Mouse (Mus musculus) cortical plate, adult 2 months (tissue): Measurements from ENCODE around the gene Mybpc1. TPM values are rescaled to one million over a fixed set of nuclear protein-coding genes. Genes with fewer than 3 reads are reported as not detected.

Source experiments
- H3K27ac ChIP-seq: fragments of 200-500 bp; 2 replicates; pipeline ENCODE4 v1.5.1; 2012; ENCODE audit warnings: low read length, control low read depth, inconsistent platforms; ENCODE audit not compliant: insufficient read depth
- H3K4me1 ChIP-seq: fragments of 200-500 bp; 2 replicates; pipeline ENCODE4 v1.6.1; 2011; ENCODE audit warnings: low read length; ENCODE audit not compliant: control insufficient read depth, insufficient read depth
- H3K4me3 ChIP-seq: fragments of 200-500 bp; 2 replicates; pipeline ENCODE4 v1.5.1; 2011; ENCODE audit warnings: mild to moderate bottlenecking, low read length, control low read depth; ENCODE audit not compliant: insufficient read depth
- CTCF ChIP-seq: fragments of 200-500 bp; IDR thresholded peaks from 2 replicates; pipeline ENCODE4 v1.5.1; 2011; ENCODE audit warnings: mild to moderate bottlenecking, control low read depth, low read length; ENCODE audit not compliant: insufficient read depth; ENCODE audit errors: extremely low read depth
- POLR2A ChIP-seq: fragments of 200-500 bp; IDR thresholded peaks from 2 replicates; pipeline ENCODE4 v1.6.1; 2011; ENCODE audit warnings: mild to moderate bottlenecking, low read length, control low read depth; ENCODE audit not compliant: insufficient read depth; ENCODE audit errors: extremely low read depth
- polyA plus RNA-seq: library from polyadenylated mRNA; depleted of rRNA; stranded (reverse); fragments of >200 nt; gene quantifications from 2 replicates; pipeline ENCODE4 v1.2.3, GENCODE M21; 2012; rRNA removed

Mybpc1 gene
- 2.6 and 3.3 TPM in 2 replicates for polyA plus RNA-seq

DNA sequence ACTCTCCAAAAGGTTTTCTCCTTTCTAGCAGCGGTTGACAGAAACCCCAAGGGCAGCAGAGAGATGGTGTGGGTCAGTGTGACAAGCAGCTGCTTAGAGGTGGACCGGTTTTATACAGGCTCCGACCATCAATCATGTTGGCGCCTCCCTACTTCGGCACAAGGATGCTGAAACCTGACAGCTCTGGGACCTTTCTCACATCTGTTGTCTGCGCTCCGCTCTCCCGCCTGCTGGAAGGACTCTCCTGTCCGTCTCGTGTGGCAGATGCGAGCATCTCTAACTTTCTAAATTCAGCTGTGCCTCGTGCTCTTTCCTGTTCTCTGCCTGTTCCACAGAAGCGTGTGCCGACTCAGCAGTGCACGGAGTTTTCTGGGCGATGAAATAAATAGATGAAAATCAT is at the start of gene Mybpc1:
Gene Mybpc1 (minus strand): TSS at position 210 of the 400 bp plus-strand sequence.
- Histone ChIP-seq H3K27ac (no peak within 1 kb of the TSS), H3K4me3 (no peak within 1 kb of the TSS), H3K4me1 (no peaks in the 10 kb centered on the region)
- TF ChIP-seq POLR2A, result no peak
- TF ChIP-seq CTCF, result no peak

DNA sequence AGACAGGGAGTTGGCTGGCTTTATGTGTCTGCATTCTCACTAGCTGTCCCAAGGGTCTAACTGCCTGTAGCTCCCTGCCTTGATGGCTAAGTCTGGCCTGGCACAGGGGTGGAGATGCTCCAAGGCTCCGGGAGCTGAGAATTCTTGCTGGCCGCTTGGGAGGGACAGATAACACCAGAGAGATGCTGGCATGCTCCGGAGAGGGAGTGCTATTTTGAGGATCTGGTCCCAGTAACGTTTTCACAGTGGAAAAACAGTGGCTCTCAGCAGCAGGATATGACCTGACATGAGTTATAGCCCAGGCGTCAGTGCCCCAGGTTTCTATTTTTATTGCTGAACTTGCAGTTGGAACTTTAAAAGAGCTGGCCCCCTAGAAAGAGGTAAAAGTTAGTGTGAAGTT is 40.5 kb upstream of the Mybpc1 start:
- no peak for TF ChIP-seq POLR2A
- no peak for TF ChIP-seq CTCF
- Histone ChIP-seq H3K4me1 (no peaks in the 10 kb centered on the region), H3K4me3 (no peak overlapping the region), H3K27ac (no peak overlapping the region)

DNA sequence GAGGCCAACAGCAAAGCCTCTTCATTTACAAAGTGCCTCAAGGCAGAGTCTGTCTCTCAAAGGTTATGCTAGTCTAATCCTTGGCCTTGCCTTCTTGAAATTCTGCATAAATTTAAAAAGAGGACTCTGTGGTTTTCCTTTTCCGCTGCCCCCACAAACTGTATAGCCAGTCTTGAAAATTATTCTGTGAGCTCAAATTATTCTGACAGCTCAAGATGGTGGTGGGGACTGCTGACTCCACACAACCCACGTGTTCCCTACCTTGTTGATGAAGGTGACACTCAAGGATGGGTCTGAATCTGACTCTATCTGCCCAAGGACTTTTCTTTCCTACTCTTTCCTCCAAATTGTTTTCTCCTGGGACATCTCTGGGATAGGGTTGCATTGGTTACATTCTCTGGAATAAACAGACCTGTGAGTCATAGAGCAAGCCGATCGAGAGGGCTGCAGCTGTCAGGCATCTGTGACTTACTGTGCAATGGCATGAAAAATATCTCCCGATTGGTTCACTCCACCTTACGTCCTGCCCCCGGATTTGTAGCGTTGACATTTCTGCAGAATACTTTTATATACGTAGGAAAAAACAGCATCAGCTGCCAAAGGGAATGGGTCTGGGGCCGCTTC is 26.5 kb upstream of the Mybpc1 start:
- TF ChIP-seq POLR2A (no peak), CTCF (no peak)
- no peak overlapping the region for H3K4me3 ChIP-seq
- no peak overlapping the region for H3K27ac ChIP-seq
- no peaks in the 10 kb centered on the region for H3K4me1 ChIP-seq

DNA sequence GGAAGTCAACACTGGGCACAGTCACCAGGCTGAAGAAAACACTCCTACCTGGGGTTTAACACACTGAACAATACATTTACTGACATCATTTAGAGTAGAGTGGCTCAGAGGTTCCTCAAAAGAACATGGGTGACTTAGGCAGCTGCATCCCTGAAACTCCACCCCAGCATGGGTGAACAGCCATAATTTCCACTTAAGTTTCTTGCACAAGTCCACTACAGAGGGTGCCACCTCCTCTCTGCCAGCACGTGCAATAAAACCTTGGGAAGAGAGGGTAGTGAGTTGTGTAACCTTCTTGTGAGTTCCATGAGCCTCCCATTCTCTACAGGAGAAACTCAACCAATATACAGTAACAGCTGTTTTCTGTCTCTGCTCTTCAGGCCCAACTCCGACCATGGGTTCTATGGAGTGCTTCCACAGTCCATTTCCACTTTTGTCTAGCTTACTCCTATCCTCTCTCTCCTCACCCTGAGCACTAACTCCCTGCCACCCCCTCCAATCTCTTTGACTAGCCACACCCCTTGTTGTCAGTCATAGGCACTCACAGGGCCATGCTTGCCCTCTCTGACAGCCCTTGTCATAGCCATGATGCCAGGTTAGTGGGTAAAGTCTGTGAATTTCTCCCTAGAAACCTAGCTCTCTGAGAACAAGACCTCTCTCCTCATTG is 25.8 kb upstream of the Mybpc1 start:
- Histone ChIP-seq H3K27ac (no peak overlapping the region), H3K4me3 (no peak overlapping the region), H3K4me1 (no peaks in the 10 kb centered on the region)
- no peak for TF ChIP-seq POLR2A
- no peak for TF ChIP-seq CTCF

DNA sequence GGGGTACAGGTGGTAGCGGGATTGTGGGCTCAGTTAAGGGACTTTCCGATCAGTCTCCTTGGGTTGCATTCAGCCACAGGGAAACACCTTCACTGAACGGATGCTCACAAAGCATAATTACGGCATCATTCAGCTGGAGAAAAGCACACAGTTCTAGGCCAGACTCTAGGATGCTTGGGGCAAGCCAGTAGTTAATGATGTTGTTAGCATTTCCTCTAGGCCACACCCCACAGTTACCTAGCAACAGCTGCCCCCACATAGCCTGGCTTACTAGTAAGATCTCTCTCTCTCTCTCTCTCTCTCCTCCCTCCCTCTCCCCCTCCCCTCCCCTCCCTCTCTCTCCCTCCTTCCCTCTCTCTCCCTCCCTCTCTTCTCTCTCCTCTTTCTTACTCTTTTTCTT is 22.1 kb upstream of the Mybpc1 start:
- Histone ChIP-seq H3K27ac (no peak overlapping the region), H3K4me3 (no peak overlapping the region), H3K4me1 (peaks cover 2% of the 10 kb centered on the region)
- TF ChIP-seq POLR2A, result no peak
- no peak for TF ChIP-seq CTCF

DNA sequence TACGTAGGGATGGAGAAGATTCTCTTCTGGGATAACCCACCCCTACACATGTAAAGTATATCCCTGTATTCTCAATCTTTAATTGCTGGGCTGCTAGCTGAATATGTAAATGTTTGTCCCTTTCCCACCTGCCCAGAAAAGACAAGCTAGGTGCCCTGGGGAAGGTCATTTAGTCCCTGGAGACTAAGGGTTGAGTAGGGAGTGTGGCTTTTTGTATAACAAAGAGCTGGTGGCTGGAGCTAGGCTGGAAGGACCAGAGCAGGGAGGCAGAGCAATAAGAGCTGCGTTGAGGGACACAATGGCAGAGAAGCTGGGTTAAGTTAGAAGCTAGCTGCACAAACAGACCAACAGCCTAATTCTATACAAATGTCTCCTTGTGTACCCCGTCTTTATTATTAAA is 21.2 kb upstream of the Mybpc1 start:
- Histone ChIP-seq H3K4me1 (peaks cover 2% of the 10 kb centered on the region), H3K27ac (no peak overlapping the region), H3K4me3 (no peak overlapping the region)
- TF ChIP-seq CTCF (no peak), POLR2A (no peak)

DNA sequence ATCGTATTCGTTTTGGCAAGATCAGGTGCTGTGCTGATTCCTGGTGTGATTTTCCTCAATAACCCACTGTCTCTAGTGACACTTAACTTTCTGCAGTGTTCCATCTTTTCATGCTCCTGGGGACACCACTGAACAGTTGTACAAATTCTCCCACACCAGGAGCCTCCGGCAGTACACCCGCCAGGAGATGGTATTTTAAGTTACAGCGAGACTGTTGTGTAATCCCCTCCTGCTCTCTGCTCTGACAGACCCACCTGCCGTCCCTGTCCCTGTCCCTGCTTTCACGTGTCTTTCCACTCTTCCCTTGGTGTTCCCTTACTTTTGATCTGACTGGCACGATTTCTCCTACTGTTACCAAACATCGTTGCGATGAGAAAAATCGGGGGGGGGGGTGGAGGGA is 19.3 kb upstream of the Mybpc1 start:
- no peak overlapping the region for H3K4me3 ChIP-seq

DNA sequence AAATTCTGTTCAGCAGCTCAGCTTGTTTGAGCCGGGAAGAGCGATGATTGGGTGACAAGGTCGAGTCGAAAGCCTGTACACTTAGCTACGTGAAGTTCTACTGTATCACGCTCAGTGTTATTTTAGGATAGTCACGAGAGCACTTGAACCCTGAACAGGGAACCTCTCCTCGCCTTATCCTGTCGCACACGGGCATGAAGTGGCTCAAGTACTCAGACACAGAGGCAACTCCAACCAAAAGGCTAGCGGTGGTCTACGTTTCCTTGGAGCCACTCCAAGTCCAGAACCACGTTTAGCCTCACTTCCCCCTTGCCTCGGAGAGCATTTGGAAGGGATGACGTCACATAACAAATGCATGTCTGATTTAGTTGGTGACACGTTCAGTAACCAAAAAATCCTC is 17.7 kb upstream of the Mybpc1 start:
- Histone ChIP-seq H3K27ac (no peak overlapping the region), H3K4me3 (peak overlapping the region; percentile 37), H3K4me1 (peaks cover 2% of the 10 kb centered on the region)
- TF ChIP-seq POLR2A (no peak), CTCF (no peak)

More for the DNA sequence above, 19.3 kb upstream of the Mybpc1 start:
- H3K4me1 ChIP-seq, result peaks cover 2% of the 10 kb centered on the region
- no peak overlapping the region for H3K27ac ChIP-seq
- no peak for TF ChIP-seq CTCF
- no peak for TF ChIP-seq POLR2A

DNA sequence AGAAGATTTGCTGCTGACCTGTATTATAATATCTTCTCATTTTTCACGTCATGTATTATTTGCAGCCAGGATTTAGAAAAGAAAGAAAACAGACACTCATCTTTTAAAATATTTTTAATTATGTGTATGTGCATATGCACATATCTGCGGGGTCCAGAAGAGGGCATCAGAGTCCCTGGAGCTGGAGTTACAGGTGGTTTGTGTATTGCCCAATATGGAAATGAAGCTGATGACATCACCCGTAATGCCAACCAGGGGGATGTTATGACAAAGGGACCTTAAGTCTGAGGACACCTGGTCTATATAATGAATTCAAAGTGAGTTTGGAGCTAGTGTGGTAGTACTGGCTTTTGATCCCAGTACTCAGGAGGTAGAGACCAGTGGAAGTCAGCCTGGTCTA is 15.9 kb upstream of the Mybpc1 start:
- H3K27ac ChIP-seq, result no peak overlapping the region
- no peak overlapping the region for H3K4me3 ChIP-seq
- TF ChIP-seq CTCF, result no peak
- no peak for TF ChIP-seq POLR2A
- peaks cover 2% of the 10 kb centered on the region for H3K4me1 ChIP-seq

DNA sequence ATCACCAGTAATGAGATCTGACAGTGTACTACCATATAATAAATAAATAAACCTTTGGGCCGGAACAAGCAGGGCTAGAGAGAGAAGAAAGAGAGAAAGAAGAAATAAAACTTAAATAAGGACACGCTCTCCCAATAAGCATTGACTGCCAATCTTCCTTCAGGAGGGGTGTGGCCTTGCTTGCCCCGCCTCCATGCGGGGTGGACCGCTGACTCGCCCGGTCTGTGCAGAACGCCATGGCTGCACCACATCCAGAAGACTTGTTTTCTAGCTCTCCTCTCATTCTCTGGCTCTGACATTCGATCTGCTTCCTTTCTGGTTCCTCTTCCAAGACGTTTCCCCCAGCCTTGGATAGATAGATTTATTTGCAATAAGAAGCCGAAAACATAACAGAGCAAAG is 8.1 kb upstream of the Mybpc1 start:
- Histone ChIP-seq H3K4me3 (no peak overlapping the region), H3K27ac (no peak overlapping the region), H3K4me1 (no peaks in the 10 kb centered on the region)
- TF ChIP-seq POLR2A (no peak), CTCF (no peak)
